Mouse (Mus musculus) midbrain, embryonic 14.5 days (tissue): ENCODE results near the gene Laptm5. TPM values are rescaled to one million over a fixed set of nuclear protein-coding genes. Genes with fewer than 3 reads are reported as not detected.

Experiments used
- ATAC-seq: fragments of 200-750 bp; cut with Nextera tagmentation; 2 replicates; pipeline ENCODE4 v1.8.0; 2017; ENCODE audit warnings: moderate number of reproducible peaks, moderate library complexity; ENCODE audit not compliant: low FRiP score, low TSS enrichment
- DNase-seq: peaks from one replicate; pipeline ENCODE4 v3.0.0-alpha.2; 2015
- H3K27ac ChIP-seq: fragments of 300-500 bp; sonication (generic); replicated peaks from 2 replicates; pipeline ENCODE4 v1.5.1; 2014; ENCODE audit warnings: mild to moderate bottlenecking, low read depth, low read length, moderate library complexity
- H3K27me3 ChIP-seq: fragments of 300-500 bp; sonication (generic); 2 replicates; pipeline ENCODE4 v1.6.1; 2014; ENCODE audit warnings: low read length, control low read depth, mixed read lengths; ENCODE audit not compliant: control insufficient read depth, insufficient read depth
- H3K36me3 ChIP-seq: fragments of 300-500 bp; sonication (generic); 2 replicates; pipeline ENCODE4 v1.6.1; 2014; ENCODE audit warnings: low read length, control low read depth; ENCODE audit not compliant: control insufficient read depth, insufficient read depth
- H3K4me1 ChIP-seq: fragments of 300-500 bp; sonication (generic); 2 replicates; pipeline ENCODE4 v1.6.1; 2014; ENCODE audit warnings: mild to moderate bottlenecking, antibody characterized with exemption, low read length, control low read depth; ENCODE audit not compliant: control insufficient read depth, insufficient read depth
- H3K4me2 ChIP-seq: fragments of 300-500 bp; sonication (generic); 2 replicates; pipeline ENCODE4 v1.6.1; 2014; ENCODE audit warnings: mild to moderate bottlenecking, low read length, moderate library complexity
- H3K4me3 ChIP-seq: fragments of 300-500 bp; sonication (generic); replicated peaks from 2 replicates; pipeline ENCODE4 v1.5.1; 2014; ENCODE audit warnings: low read depth, low read length
- H3K9ac ChIP-seq: fragments of 300-500 bp; sonication (generic); replicated peaks from 2 replicates; pipeline ENCODE4 v1.6.1; 2014; ENCODE audit warnings: mild to moderate bottlenecking, low read length, moderate library complexity
- H3K9me3 ChIP-seq: fragments of 300-500 bp; sonication (generic); 2 replicates; pipeline ENCODE4 v1.6.1; 2016; ENCODE audit warnings: low read length, control low read depth, mixed read lengths; ENCODE audit not compliant: control insufficient read depth
- WGBS: fragments of 180-500 bp; shearing (Covaris S2); extraction: QIAGEN DNeasy Blood & Tissue Kit; methylation state at CpG from one replicate; pipeline ENCODE4 v1.1.7; 2014; 5-methylcytosine and 5-hydroxymethylcytosine counted together
- polyA plus RNA-seq: library from polyadenylated mRNA; unstranded; fragments of >200 nt; fragmentation: Nextera tagmentation; extraction: Ambion mirVana; gene quantifications from 2 replicates; pipeline ENCODE4 v1.2.1, GENCODE M21; 2014

The Laptm5 gene
- polyA plus RNA-seq, 1 experiment from 2014 or later, result 31.7 TPM

- DNase-seq (no peak), ATAC-seq (no peak)
- no peak overlapping the region for H3K27ac ChIP-seq
- H3K9me3 ChIP-seq, result no peaks in the 10 kb centered on the region
- H3K27me3 ChIP-seq, result peaks cover 11% of the 10 kb centered on the region; the same call in 1 of the 2 replicates
- H3K4me3 ChIP-seq, result no peak overlapping the region
- H3K9ac ChIP-seq, result no peak overlapping the region
- no peaks in the 10 kb centered on the region for H3K36me3 ChIP-seq
- peaks cover 22% of the 10 kb centered on the region for H3K4me1 ChIP-seq
- WGBS, result 51% methylated on average over 14 of the region's 14 CpGs
- H3K4me2 ChIP-seq, result no peak overlapping the region
Measured at GRCm38 (mm10) chr4:130876016-130876726, 36.8 kb upstream of the Laptm5 start.

- Histone ChIP-seq H3K4me3 (no peak overlapping the region), H3K27ac (peak overlapping the region; percentile 77), H3K27me3 (peaks cover 11% of the 10 kb centered on the region; the same call in 1 of the 2 replicates), H3K9me3 (no peaks in the 10 kb centered on the region), H3K4me2 (peak overlapping the region; percentile 45), H3K4me1 (peaks cover 14% of the 10 kb centered on the region), H3K36me3 (no peaks in the 10 kb centered on the region), H3K9ac (peak overlapping the region; percentile 32; the same call in 1 of the 2 replicates)
- peak; percentile 84 for ATAC-seq
- DNase-seq, result peak; percentile 96
- 4% methylated on average over 21 of the region's 21 CpGs for WGBS
Measured at GRCm38 (mm10) chr4:130878273-130879047, 34.5 kb upstream of the Laptm5 start.

GRCm38 (mm10) chr4:130879048-130879384 is 33.9 kb upstream of the Laptm5 start:
- Histone ChIP-seq H3K4me3 (no peak overlapping the region), H3K36me3 (no peaks in the 10 kb centered on the region), H3K9ac (peak overlapping the region; percentile 32; the same call in 1 of the 2 replicates), H3K4me2 (peak overlapping the region; percentile 45), H3K4me1 (peaks cover 14% of the 10 kb centered on the region), H3K9me3 (no peaks in the 10 kb centered on the region), H3K27ac (peak overlapping the region; percentile 77), H3K27me3 (peaks cover 11% of the 10 kb centered on the region; the same call in 1 of the 2 replicates)
- DNase-seq, result no peak
- 77% methylated on average over 1 of the region's 1 CpGs for WGBS
- 0 out of 2 replicates have a peak, but pooled peaks have one; percentile 3 for ATAC-seq

GRCm38 (mm10) chr4:130881336-130881735 is 31.6 kb upstream of the Laptm5 start:
- DNase-seq (no peak), ATAC-seq (no peak)
- Histone ChIP-seq H3K9me3 (no peaks in the 10 kb centered on the region), H3K27me3 (peaks cover 11% of the 10 kb centered on the region; the same call in 1 of the 2 replicates), H3K9ac (no peak overlapping the region), H3K36me3 (no peaks in the 10 kb centered on the region), H3K4me3 (no peak overlapping the region), H3K27ac (no peak overlapping the region), H3K4me1 (0 out of 2 replicates have a peak, but pooled peaks cover 3% of the 10 kb centered on the region), H3K4me2 (no peak overlapping the region)
- WGBS, result 81% methylated on average over 5 of the region's 5 CpGs

GRCm38 (mm10) chr4:130882762-130883161 is 30.2 kb upstream of the Laptm5 start:
- Histone ChIP-seq H3K9me3 (no peaks in the 10 kb centered on the region), H3K27ac (no peak overlapping the region), H3K27me3 (peaks cover 8% of the 10 kb centered on the region; the same call in 1 of the 2 replicates), H3K36me3 (no peaks in the 10 kb centered on the region), H3K4me2 (no peak overlapping the region), H3K4me3 (no peak overlapping the region), H3K4me1 (0 out of 2 replicates have a peak, but pooled peaks cover 3% of the 10 kb centered on the region), H3K9ac (no peak overlapping the region)
- 76% methylated on average over 15 of the region's 15 CpGs for WGBS
- ATAC-seq, result no peak
- no peak for DNase-seq

- ATAC-seq (no peak), DNase-seq (peak; percentile 53)
- H3K27ac ChIP-seq, result no peak overlapping the region
- 30% methylated on average over 13 of the region's 13 CpGs for WGBS
- H3K9ac ChIP-seq, result no peak overlapping the region; the same call in 1 of the 2 replicates
- H3K27me3 ChIP-seq, result peaks cover 8% of the 10 kb centered on the region; the same call in 1 of the 2 replicates
- no peak overlapping the region for H3K4me2 ChIP-seq
- H3K4me1 ChIP-seq, result no peaks in the 10 kb centered on the region
- H3K36me3 ChIP-seq, result no peaks in the 10 kb centered on the region
- H3K4me3 ChIP-seq, result no peak overlapping the region
- no peaks in the 10 kb centered on the region for H3K9me3 ChIP-seq
Measured at GRCm38 (mm10) chr4:130883820-130884533, 28.9 kb upstream of the Laptm5 start.

GRCm38 (mm10) chr4:130887148-130887745 is 25.7 kb upstream of the Laptm5 start:
- ATAC-seq (no peak), DNase-seq (no peak)
- no peak overlapping the region for H3K9ac ChIP-seq
- H3K4me1 ChIP-seq, result no peaks in the 10 kb centered on the region
- no peak overlapping the region for H3K4me3 ChIP-seq
- H3K4me2 ChIP-seq, result no peak overlapping the region
- H3K9me3 ChIP-seq, result no peaks in the 10 kb centered on the region
- H3K27me3 ChIP-seq, result no peaks in the 10 kb centered on the region; the same call in 1 of the 2 replicates
- no peaks in the 10 kb centered on the region for H3K36me3 ChIP-seq
- WGBS, result 60% methylated on average over 11 of the region's 11 CpGs
- H3K27ac ChIP-seq, result no peak overlapping the region
